Comparison of ENCODE assay signal across 7 mouse cellular contexts in the genomic region with DNA sequence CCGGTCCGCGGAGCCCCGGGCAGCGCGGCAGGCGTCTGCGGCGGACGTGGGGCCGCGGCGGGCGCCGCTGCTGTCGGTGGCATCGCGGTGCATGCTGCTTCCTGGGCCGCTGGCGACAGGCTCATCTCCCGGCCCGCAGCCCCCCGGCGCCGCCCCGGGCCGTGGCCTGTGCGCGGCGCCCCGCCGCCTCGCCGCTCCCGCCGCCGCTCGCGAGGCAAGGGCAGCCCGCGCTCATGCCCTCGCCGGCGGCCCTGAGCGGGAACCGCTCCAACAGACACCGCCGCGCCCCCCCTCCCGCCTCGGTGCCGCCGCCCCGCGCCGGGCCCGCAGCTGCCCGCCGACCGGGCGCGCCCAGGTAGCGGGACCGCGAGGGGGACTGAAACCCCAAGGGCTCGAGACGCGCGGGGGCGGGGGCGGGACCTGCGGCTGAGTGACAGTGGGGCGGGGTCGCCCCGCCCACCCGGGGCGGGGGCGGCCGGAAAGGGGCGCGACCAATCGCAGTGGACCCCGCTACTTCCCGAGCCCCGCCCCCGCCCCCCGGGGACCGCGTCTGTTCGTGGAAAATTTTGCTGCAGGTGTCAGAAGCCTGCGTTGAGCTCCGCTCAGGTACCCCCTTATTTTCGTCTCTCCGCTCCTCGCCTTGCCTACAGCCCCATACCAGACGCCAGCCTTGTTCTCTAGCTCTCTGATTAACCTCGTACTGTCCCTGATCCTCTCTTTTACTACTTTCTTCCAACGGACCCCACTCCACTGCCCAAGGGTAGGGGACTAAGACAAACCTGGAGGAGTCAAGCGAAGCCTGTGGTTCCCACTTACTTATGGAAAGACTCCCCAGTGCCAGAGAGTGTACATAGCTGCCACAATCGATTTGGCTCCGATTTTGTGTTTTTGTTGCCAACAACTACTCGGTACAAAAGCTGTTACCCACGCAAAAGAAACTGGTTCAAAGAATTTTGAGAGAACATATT. TPM values are rescaled to one million over a fixed set of nuclear protein-coding genes. Genes with fewer than 3 reads are reported as not detected.
DNase-seq lines count a peak whose midpoint lies in the region; ATAC-seq lines count a peak whose summit lies in the region.

A gene (minus strand): TSS at position 96 of the 968 bp plus-strand sequence.

- ATAC-seq in intestine, embryonic 14.5 days (replicated peaks; ENCODE audit: low FRiP score, low TSS enrichment, low read depth) = peak; percentile 86
- peak; percentile 90 for ATAC-seq in midbrain, embryonic 11.5 days (ENCODE audit: low FRiP score)

- peak within 1 kb of the TSS; percentile 88 for H3K4me3 ChIP-seq in intestine, embryonic 14.5 days (ENCODE audit: low read depth, low read length)
- H3K4me3 ChIP-seq in midbrain, embryonic 11.5 days (ENCODE audit: low read depth, low read length) = peak within 1 kb of the TSS; percentile 89

- no peaks in the 10 kb centered on the region for H3K9me3 ChIP-seq in intestine, embryonic 14.5 days (ENCODE audit: control insufficient read depth, low read length)
- no peaks in the 10 kb centered on the region for H3K9me3 ChIP-seq in midbrain, embryonic 11.5 days (ENCODE audit: control insufficient read depth, low read length)

- no peaks in the 10 kb centered on the region for H3K36me3 ChIP-seq in intestine, embryonic 14.5 days (ENCODE audit: control insufficient read depth, insufficient read depth, low read length)
- no peaks in the 10 kb centered on the region for H3K36me3 ChIP-seq in midbrain, embryonic 11.5 days (ENCODE audit: control insufficient read depth, insufficient read depth, low read length)

- no peak within 1 kb of the TSS for H3K27ac ChIP-seq in intestine, embryonic 14.5 days (ENCODE audit: low read depth)
- no peak within 1 kb of the TSS for H3K27ac ChIP-seq in midbrain, embryonic 11.5 days (ENCODE audit: low read depth, low read length)

- H3K4me2 ChIP-seq in intestine, embryonic 14.5 days (ENCODE audit: low read length) = peak within 1 kb of the TSS; percentile 82
- H3K4me2 ChIP-seq in midbrain, embryonic 11.5 days = peak within 1 kb of the TSS; percentile 92

- intact Hi-C loops in gastrocnemius, postnatal 14 days (cut with DNase I; ENCODE audit: low total_unique reads) = no loop called here
- intact Hi-C loops in left cerebral cortex, postnatal 4 days (cut with DNase I) = no loop called here

- peak; percentile 88 to 90 for DNase-seq in adrenal gland, adult 18-20 months (ENCODE audit: low spot score in 2 of 2)
- DNase-seq in embryo, embryonic 10 days (ENCODE audit: low spot score) = peak; percentile 34
- DNase-seq in gastrocnemius, postnatal 14 days = peak; percentile 83
- peak; percentile 94 for DNase-seq in intestine, embryonic 14.5 days (ENCODE audit: low spot score)
- peak; percentile 92 for DNase-seq in left cerebral cortex, postnatal 4 days
- peak; percentile 98 for DNase-seq in midbrain, embryonic 11.5 days (ENCODE audit: low spot score, missing footprints)
- DNase-seq in skeletal muscle tissue, adult 2 months (ENCODE audit: low read depth, low spot score) = peak; percentile 73

- H3K4me1 ChIP-seq in intestine, embryonic 14.5 days (replicated peaks; ENCODE audit: control insufficient read depth, insufficient read depth, low read length) = no peaks in the 10 kb centered on the region; the same call in 1 of the 2 replicates
- H3K4me1 ChIP-seq in midbrain, embryonic 11.5 days (ENCODE audit: control insufficient read depth, insufficient read depth, low read length) = peaks cover 9% of the 10 kb centered on the region

- whole genome bisulfite sequencing in intestine, embryonic 14.5 days = 4% methylated on average over 65 of the region's 103 CpGs
- WGBS in midbrain, embryonic 11.5 days = 3% methylated on average over 79 of the region's 103 CpGs

- H3K27me3 ChIP-seq in intestine, embryonic 14.5 days (replicated peaks; ENCODE audit: control insufficient read depth, insufficient read depth, low read length) = peaks cover 9% of the 10 kb centered on the region
- H3K27me3 ChIP-seq in midbrain, embryonic 11.5 days (ENCODE audit: control insufficient read depth, insufficient read depth, low read length) = peaks cover 9% of the 10 kb centered on the region

- H3K9ac ChIP-seq in intestine, embryonic 14.5 days (ENCODE audit: low read length) = peak within 1 kb of the TSS; percentile 77
- H3K9ac ChIP-seq in midbrain, embryonic 11.5 days (ENCODE audit: low read length) = peak within 1 kb of the TSS; percentile 79

RNA-seq across cellular contexts. Expression of the gene that starts here (rescaled TPM):
- 10 to 100 TPM; 14.9 to 17.4 TPM for total RNA-seq in adrenal gland, adult 18-20 months (2021)
- total RNA-seq in gastrocnemius, postnatal 14 days (2021) = 1 to 10 TPM; 6.0 to 6.1 TPM
- 11.1 and 11.2 TPM in 2 replicates for polyA plus RNA-seq in intestine, embryonic 14.5 days (2014; fragmentation: Nextera tagmentation; extraction: Ambion mirVana)
- total RNA-seq in left cerebral cortex, postnatal 4 days (2021) = 10 to 100 TPM; 33.8 to 36.2 TPM
- polyA plus RNA-seq in midbrain, embryonic 11.5 days (2014; fragmentation: Nextera tagmentation; extraction: Ambion mirVana) = 5.9 and 7.1 TPM in 2 replicates

Comparison
In these comparisons a context has a peak if more than half of its experiments do, and no peak if none do; other contexts are left out.
1. DNase-seq: peak in every context shown above with its lines; median percentile 98 in midbrain, embryonic 11.5 days; 94 in intestine, embryonic 14.5 days; 92 in left cerebral cortex, postnatal 4 days; 89 in adrenal gland, adult 18-20 months; 83 in gastrocnemius, postnatal 14 days; 73 in skeletal muscle tissue, adult 2 months; 34 in embryo, embryonic 10 days.